ENCODE assay signal across 7 mouse cellular contexts in the genomic region with DNA sequence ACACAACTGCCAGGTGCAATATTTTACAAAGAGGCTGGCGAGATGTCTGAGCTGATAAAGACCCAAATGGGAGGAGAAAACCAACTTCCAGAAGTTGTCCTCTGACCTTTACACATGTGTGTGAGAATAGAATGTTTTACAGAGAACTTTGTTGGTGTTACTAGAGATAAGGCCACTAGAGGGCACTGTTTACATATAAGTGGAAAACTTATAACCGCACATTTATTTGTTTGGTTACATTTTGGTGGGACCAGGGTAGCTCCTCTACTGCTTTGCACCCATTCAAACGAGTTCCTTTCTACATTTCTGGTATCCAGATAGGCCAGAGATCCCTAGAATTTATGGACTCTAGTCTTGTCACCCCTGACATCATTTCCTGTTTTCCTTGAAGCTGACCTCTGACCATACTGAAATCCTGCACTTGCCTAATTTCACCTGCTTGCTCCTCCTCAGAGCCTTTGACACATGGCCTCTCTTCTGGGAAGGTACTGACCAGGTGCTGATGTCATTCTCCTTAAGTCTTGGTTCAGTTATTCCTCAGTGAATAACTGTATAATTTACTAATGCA. TPM values are rescaled to one million over a fixed set of nuclear protein-coding genes. Genes with fewer than 3 reads are reported as not detected.
DNase-seq lines count a peak whose midpoint lies in the region; ATAC-seq and TF ChIP-seq lines count a peak whose summit lies in the region.

No protein-coding gene starts in this region.

- H3K27me3 ChIP-seq in kidney, embryonic 14.5 days (ENCODE audit: control insufficient read depth, insufficient read depth, low read length) = no peaks in the 10 kb centered on the region

- no peak for TF ChIP-seq POLR2A in cortical plate, adult 2 months (IDR thresholded peaks at IDR 0.05; ENCODE audit: extremely low read depth, insufficient read depth, low read length)

- H3K36me3 ChIP-seq in kidney, embryonic 14.5 days (ENCODE audit: control insufficient read depth, insufficient read depth, low read length) = no peaks in the 10 kb centered on the region

- peak; percentile 78 for DNase-seq in kidney, adult 9 months
- peak; percentile 65 for DNase-seq in A20 (ENCODE audit: low read depth, low spot score)
- peak; percentile 42 to 57 for DNase-seq in CD8-positive naive resting alpha-beta T cell, adult 2 months (ENCODE audit: low read depth in 2 of 2, low spot score in 2 of 2)
- DNase-seq in naive thymus-derived CD4-positive, alpha-beta T cell, adult 2 months (ENCODE audit: low read depth) = peak; percentile 80
- DNase-seq in gastrocnemius, postnatal 25 days = no peak

- no peak for ATAC-seq in kidney, embryonic 14.5 days (ENCODE audit: low FRiP score, low TSS enrichment)

- H3K4me3 ChIP-seq in kidney, embryonic 14.5 days (ENCODE audit: low read length) = no peak overlapping the region
- no peak overlapping the region for H3K4me3 ChIP-seq in cortical plate, adult 2 months (ENCODE audit: insufficient read depth, low read length)

- H3K27ac ChIP-seq in kidney, embryonic 14.5 days (ENCODE audit: low read depth, low read length) = no peak overlapping the region
- H3K27ac ChIP-seq in cortical plate, adult 2 months (ENCODE audit: insufficient read depth, low read length) = no peak overlapping the region

- no peak overlapping the region for H3K4me2 ChIP-seq in kidney, embryonic 14.5 days (replicated peaks; ENCODE audit: low read depth, low read length)

- no peaks in the 10 kb centered on the region for H3K9me3 ChIP-seq in kidney, embryonic 14.5 days (ENCODE audit: control insufficient read depth, low read length)

- 0 out of 2 replicates have a peak, but pooled peaks have one; percentile 4 for TF ChIP-seq CTCF in cortical plate, adult 2 months (IDR thresholded peaks at IDR 0.05; ENCODE audit: extremely low read depth, insufficient read depth, low read length)

- no peaks in the 10 kb centered on the region; the same call in 1 of the 2 replicates for H3K4me1 ChIP-seq in kidney, embryonic 14.5 days (ENCODE audit: control insufficient read depth, insufficient read depth, low read length)
- H3K4me1 ChIP-seq in cortical plate, adult 2 months (ENCODE audit: control insufficient read depth, insufficient read depth, low read length) = no peaks in the 10 kb centered on the region; the same call in 1 of the 2 replicates

- under 1% methylated on average over 3 of the region's 3 CpGs for WGBS in kidney, embryonic 14.5 days

- no peak overlapping the region for H3K9ac ChIP-seq in kidney, embryonic 14.5 days (ENCODE audit: low read depth, low read length)

RNA-seq across cellular contexts. Expression of a gene that starts 3.1 kb away (rescaled TPM):
- 32.7 and 47.0 TPM in 2 replicates for polyA plus RNA-seq in kidney, embryonic 14.5 days (2014; fragmentation: Nextera tagmentation; extraction: Ambion mirVana)
- polyA plus RNA-seq in cortical plate, adult 2 months (2012; rRNA removed) = 12.2 and 12.5 TPM in 2 replicates
- 10 to 100 TPM; 35.1 to 41.0 TPM for total RNA-seq in gastrocnemius, postnatal 25 days (2021)

RNA-seq across cellular contexts. Expression of a gene that starts 40.5 kb away (rescaled TPM):
- 15.4 and 24.8 TPM in 2 replicates for polyA plus RNA-seq in kidney, embryonic 14.5 days (2014; fragmentation: Nextera tagmentation; extraction: Ambion mirVana)
- 9.8 and 10.4 TPM in 2 replicates for polyA plus RNA-seq in cortical plate, adult 2 months (2012; rRNA removed)
- 1 to 10 TPM; 3.8 to 4.6 TPM for total RNA-seq in gastrocnemius, postnatal 25 days (2021)

RNA-seq across cellular contexts. Expression of a gene that starts 55.1 kb away (rescaled TPM):
- 283 and 323 TPM in 2 replicates for polyA plus RNA-seq in kidney, embryonic 14.5 days (2014; fragmentation: Nextera tagmentation; extraction: Ambion mirVana)
- polyA plus RNA-seq in cortical plate, adult 2 months (2012; rRNA removed) = 121 and 125 TPM in 2 replicates
- 100 to 1,000 TPM; 120 to 147 TPM for total RNA-seq in gastrocnemius, postnatal 25 days (2021)
